Mouse (Mus musculus): ENCODE data around the gene Tsc2. TPM values are rescaled to one million over a fixed set of nuclear protein-coding genes. Genes with fewer than 3 reads are reported as not detected.

The Tsc2 gene
- polyA plus RNA-seq, 1 experiment from 2014 or later, result 57.6 TPM

DNA sequence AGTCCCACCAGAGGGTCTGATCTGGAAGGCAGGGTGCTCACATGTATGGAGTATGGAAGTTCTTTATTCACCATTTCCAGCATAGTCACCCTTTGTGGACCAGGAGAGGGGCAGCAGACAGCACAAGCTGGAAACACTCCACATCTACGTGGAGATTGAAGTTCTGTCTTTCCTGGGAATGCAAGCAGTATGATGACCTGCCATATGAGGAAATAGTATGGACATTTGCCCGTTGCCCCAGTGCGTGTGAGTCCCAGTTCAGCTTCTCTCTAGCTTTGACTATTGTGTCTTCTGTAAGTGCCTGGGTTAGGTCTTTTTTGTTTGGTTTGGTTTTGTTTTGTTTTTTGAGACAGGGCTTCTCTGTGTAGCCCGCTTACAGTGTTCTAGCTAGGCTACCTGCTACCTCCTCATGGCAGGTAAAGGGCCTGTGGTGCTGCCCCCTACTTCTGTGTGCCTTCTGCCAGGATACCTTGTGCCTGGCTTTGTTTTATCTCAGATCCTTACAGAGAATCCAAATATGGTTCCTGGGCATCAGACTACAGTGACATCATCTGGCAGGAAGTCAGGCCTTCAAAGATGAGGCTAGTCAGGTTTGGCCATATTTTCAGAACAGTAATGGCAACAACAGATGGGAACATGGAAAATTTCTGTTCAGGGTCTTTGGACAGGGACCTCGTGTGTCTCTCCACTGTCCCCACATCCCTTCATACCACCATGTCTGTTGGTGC is 72.0 kb downstream of the Tsc2 start:
- Histone ChIP-seq H3K4me1 (ENCODE audit: control insufficient read depth, insufficient read depth, low read length) (peaks cover 17% of the 10 kb centered on the region), H3K36me3 (ENCODE audit: control insufficient read depth, insufficient read depth, low read length) (no peaks in the 10 kb centered on the region; the same call in 1 of the 2 replicates), H3K27ac (ENCODE audit: low read depth, low read length) (no peak overlapping the region), H3K4me2 (no peak overlapping the region), H3K4me3 (ENCODE audit: low read depth, low read length) (no peak overlapping the region), H3K9me3 (ENCODE audit: control insufficient read depth, low read length) (no peaks in the 10 kb centered on the region), H3K27me3 (ENCODE audit: control insufficient read depth, insufficient read depth, low read length) (no peaks in the 10 kb centered on the region), H3K9ac (ENCODE audit: low read length) (no peak overlapping the region)
- DNase-seq (ENCODE audit: low spot score, missing footprints) (no peak), ATAC-seq (ENCODE audit: low FRiP score) (no peak)
- WGBS, result 95% methylated on average over 5 of the region's 5 CpGs

DNA sequence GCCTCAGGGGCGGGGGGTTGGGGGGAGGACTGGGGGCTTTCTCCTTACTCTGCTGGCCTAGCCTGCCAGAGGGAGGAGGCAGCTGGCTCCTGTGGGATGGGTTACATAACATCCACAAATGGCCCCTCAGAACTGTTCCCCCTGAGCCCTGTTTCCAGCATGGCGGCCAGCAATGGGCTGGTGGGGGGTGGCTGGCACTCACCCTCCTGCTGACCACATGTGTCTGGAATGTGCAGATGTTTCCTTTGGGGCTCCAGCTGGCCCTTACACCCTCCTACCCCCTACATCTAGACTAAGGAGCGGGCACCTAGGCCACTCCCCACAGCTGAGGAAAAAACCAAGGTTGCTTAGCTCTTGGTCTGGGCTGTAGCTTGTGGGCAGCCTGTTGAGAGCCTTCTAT is 73.3 kb downstream of the Tsc2 start:
- Histone ChIP-seq H3K27ac (ENCODE audit: low read depth, low read length) (peak overlapping the region; percentile 84), H3K4me2 (peak overlapping the region; percentile 15; the same call in 1 of the 2 replicates), H3K4me3 (ENCODE audit: low read depth, low read length) (no peak overlapping the region), H3K4me1 (ENCODE audit: control insufficient read depth, insufficient read depth, low read length) (peaks cover 17% of the 10 kb centered on the region), H3K27me3 (ENCODE audit: control insufficient read depth, insufficient read depth, low read length) (no peaks in the 10 kb centered on the region), H3K9me3 (ENCODE audit: control insufficient read depth, low read length) (no peaks in the 10 kb centered on the region), H3K36me3 (ENCODE audit: control insufficient read depth, insufficient read depth, low read length) (no peaks in the 10 kb centered on the region; the same call in 1 of the 2 replicates), H3K9ac (ENCODE audit: low read length) (peak overlapping the region; percentile 34; the same call in 1 of the 2 replicates)
- ATAC-seq (ENCODE audit: low FRiP score) (peak; percentile 48; the same call in 1 of the 2 replicates), DNase-seq (ENCODE audit: low spot score, missing footprints) (peak; percentile 84)
- 63% methylated on average over 3 of the region's 3 CpGs for WGBS

DNA sequence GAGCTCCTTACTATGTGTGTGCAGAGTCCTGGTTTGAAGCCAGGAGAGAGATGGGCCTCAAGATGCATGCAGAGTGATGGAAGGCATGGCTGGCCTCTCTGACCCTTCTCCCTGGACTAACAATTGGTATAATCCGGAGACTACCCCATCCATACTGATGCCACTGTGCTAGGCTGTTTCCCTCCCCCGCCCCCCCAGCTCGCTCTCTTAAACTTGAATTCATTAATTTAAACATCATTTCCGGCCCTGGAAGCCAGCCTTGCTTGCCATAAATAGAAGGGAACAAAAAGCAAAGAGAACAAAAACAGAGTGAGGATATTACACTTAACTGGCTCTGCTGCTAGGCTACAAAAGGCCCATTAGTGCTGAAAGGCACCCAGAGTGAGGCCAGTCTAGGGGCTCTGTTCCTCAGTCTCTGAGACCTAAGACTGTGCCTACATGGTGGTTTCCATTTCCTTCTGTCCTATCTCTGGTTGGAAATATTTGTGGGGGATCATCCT is 73.8 kb downstream of the Tsc2 start:
- Histone ChIP-seq H3K27me3 (ENCODE audit: control insufficient read depth, insufficient read depth, low read length) (no peaks in the 10 kb centered on the region), H3K4me1 (ENCODE audit: control insufficient read depth, insufficient read depth, low read length) (peaks cover 17% of the 10 kb centered on the region), H3K4me3 (ENCODE audit: low read depth, low read length) (no peak overlapping the region), H3K9ac (ENCODE audit: low read length) (peak overlapping the region; percentile 34; the same call in 1 of the 2 replicates), H3K9me3 (ENCODE audit: control insufficient read depth, low read length) (no peaks in the 10 kb centered on the region), H3K36me3 (ENCODE audit: control insufficient read depth, insufficient read depth, low read length) (no peaks in the 10 kb centered on the region; the same call in 1 of the 2 replicates), H3K27ac (ENCODE audit: low read depth, low read length) (peak overlapping the region; percentile 84), H3K4me2 (peak overlapping the region; percentile 15; the same call in 1 of the 2 replicates)
- peak; percentile 79 for ATAC-seq (ENCODE audit: low FRiP score)
- DNase-seq (ENCODE audit: low spot score, missing footprints), result peak; percentile 84
- 35% methylated on average over 4 of the region's 4 CpGs for WGBS

DNA sequence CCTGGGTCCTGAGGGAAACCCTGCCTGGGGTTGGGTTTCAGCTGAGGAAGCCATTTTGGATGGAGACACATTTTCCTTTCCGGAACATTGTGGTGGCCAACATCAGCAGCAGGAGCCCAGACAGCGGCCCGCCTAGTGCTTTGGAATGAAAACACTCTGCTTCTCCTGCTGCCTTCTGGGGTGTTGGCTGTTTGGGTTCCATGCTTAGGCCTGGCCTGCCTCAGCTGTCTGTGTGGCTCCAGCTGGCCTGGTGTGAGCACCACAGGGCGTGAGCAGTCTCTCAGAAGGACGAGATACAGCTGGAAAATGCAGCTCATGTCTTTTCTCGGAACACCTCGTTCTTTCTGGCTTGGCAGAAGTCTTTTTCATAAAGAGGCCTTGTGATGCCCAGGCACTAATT is 75.3 kb downstream of the Tsc2 start:
- H3K9ac ChIP-seq (ENCODE audit: low read length), result no peak overlapping the region
- H3K9me3 ChIP-seq (ENCODE audit: control insufficient read depth, low read length), result no peaks in the 10 kb centered on the region
- H3K36me3 ChIP-seq (ENCODE audit: control insufficient read depth, insufficient read depth, low read length), result no peaks in the 10 kb centered on the region; the same call in 1 of the 2 replicates
- H3K4me3 ChIP-seq (ENCODE audit: low read depth, low read length), result no peak overlapping the region
- H3K27ac ChIP-seq (ENCODE audit: low read depth, low read length), result no peak overlapping the region
- H3K27me3 ChIP-seq (ENCODE audit: control insufficient read depth, insufficient read depth, low read length), result no peaks in the 10 kb centered on the region
- ATAC-seq (ENCODE audit: low FRiP score) (no peak), DNase-seq (ENCODE audit: low spot score, missing footprints) (no peak)
- H3K4me1 ChIP-seq (ENCODE audit: control insufficient read depth, insufficient read depth, low read length), result peaks cover 17% of the 10 kb centered on the region
- WGBS, result 93% methylated on average over 7 of the region's 7 CpGs
- H3K4me2 ChIP-seq, result no peak overlapping the region

DNA sequence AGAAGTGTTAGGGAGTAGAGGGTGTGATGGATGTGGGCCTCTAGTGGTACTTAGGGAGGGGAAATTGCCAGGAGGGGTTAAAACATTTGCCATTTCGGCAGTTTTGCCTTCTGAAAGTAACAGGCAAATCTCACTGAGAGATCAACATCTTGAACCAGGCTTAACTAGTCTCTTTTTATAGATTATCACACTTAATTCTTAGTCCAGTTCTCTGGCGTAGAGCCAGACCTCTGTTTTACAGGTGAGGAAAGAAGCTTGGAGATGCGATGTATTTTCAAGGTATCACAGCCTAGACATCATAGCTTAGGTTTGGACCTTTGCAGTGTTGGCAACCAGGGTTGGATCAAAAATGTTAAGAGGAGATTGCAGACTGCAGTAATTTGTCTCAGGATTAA is 81.4 kb downstream of the Tsc2 start:
- H3K4me2 ChIP-seq, result peak overlapping the region; percentile 75
- peak overlapping the region; percentile 69 for H3K4me3 ChIP-seq (ENCODE audit: low read depth, low read length)
- H3K27ac ChIP-seq (ENCODE audit: low read depth, low read length), result peak overlapping the region; percentile 94
- peaks cover 14% of the 10 kb centered on the region for H3K27me3 ChIP-seq (ENCODE audit: control insufficient read depth, insufficient read depth, low read length)
- no peaks in the 10 kb centered on the region for H3K9me3 ChIP-seq (ENCODE audit: control insufficient read depth, low read length)
- peaks cover 12% of the 10 kb centered on the region for H3K4me1 ChIP-seq (ENCODE audit: control insufficient read depth, insufficient read depth, low read length)
- ATAC-seq (ENCODE audit: low FRiP score) (no peak), DNase-seq (ENCODE audit: low spot score, missing footprints) (no peak)
- 57% methylated on average over 3 of the region's 3 CpGs for WGBS
- no peaks in the 10 kb centered on the region for H3K36me3 ChIP-seq (ENCODE audit: control insufficient read depth, insufficient read depth, low read length)
- H3K9ac ChIP-seq (ENCODE audit: low read length), result peak overlapping the region; percentile 82

DNA sequence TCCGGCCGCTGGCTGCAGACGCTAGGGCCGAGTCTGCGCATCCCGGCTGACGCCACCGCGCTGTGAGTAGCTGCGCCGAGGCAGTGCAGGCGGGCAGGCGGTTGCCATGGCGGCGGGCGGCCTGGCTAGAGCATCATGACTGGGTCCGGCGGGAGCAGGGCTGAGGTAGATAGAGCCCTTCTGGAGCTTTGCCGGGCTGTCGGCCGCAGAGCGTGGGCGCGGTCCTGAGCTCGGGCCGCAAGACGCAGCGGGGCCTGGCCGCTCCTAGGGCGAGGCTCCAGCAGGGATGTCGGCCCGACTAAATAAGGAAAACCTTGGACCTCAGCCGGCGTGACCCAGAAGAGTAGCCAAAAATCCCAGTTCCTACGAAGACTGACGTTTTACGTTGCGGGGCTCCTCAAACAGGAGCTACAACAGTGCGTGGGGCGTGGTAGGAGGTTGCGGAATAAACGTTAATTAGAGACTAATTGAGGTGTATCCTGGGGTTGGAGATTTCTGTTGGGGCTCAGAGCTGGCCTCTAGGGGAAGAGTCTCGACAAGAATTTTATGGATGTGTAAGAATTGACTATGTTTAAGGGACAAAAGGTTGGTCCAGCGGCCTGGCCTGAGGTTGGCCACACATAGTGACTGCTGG is 81.9 kb downstream of the Tsc2 start:
- Histone ChIP-seq H3K9ac (ENCODE audit: low read length) (peak overlapping the region; percentile 82), H3K27ac (ENCODE audit: low read depth, low read length) (peak overlapping the region; percentile 94), H3K4me3 (ENCODE audit: low read depth, low read length) (peak overlapping the region; percentile 69), H3K9me3 (ENCODE audit: control insufficient read depth, low read length) (no peaks in the 10 kb centered on the region), H3K36me3 (ENCODE audit: control insufficient read depth, insufficient read depth, low read length) (no peaks in the 10 kb centered on the region), H3K4me2 (peak overlapping the region; percentile 75), H3K4me1 (ENCODE audit: control insufficient read depth, insufficient read depth, low read length) (peaks cover 12% of the 10 kb centered on the region), H3K27me3 (ENCODE audit: control insufficient read depth, insufficient read depth, low read length) (peaks cover 14% of the 10 kb centered on the region)
- DNase-seq (ENCODE audit: low spot score, missing footprints), result peak; percentile 96
- under 1% methylated on average over 44 of the region's 44 CpGs for WGBS
- peak; percentile 88 for ATAC-seq (ENCODE audit: low FRiP score)

DNA sequence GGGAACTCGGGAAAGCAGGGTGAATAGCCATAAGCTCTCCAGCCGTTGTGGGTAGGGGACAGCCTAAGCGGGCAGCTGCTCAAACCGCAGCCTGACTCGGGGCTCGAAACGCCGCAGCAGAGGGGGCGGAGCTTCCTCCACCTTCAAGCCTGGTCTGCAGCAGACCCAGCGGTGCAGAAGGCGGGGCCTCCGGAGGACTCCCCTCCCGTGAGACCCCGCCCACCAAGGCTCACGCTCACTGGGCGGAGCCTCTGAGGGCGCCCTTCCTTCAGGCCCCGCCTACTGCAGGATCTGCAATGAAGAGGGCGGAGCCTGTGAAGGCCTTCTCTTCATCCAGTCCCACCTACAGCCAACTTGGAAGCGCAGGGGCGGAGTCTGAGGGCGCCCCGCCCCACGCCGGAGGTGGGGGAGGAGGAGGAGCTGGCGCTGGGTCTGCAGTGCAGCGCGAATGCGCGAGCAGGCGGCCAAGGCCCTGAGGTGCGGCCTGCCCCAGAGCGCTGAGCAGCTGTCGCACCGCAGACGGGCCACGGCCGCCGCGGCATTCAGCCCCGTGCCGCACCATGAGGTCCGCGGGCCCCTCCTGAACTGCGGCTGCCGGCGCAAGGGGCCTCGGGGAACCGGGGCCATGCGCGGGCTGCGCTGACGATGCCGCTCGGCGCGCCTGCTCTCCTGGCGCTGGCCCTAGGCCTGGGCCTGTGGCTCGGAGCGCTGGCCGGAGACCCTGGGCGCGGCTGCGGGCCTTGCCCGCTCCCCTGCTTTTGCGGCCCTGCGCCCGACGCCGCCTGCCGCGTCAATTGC is 82.6 kb downstream of the Tsc2 start, which contains the start of gene Pkd1:
Gene Pkd1 (plus strand): TSS at position 217 of the 798 bp plus-strand sequence.
- WGBS, result under 1% methylated on average over 62 of the region's 72 CpGs
- Histone ChIP-seq H3K4me2 (peak within 1 kb of the TSS; percentile 75), H3K27me3 (ENCODE audit: control insufficient read depth, insufficient read depth, low read length) (peaks cover 14% of the 10 kb centered on the region), H3K36me3 (ENCODE audit: control insufficient read depth, insufficient read depth, low read length) (no peaks in the 10 kb centered on the region), H3K4me1 (ENCODE audit: control insufficient read depth, insufficient read depth, low read length) (peaks cover 12% of the 10 kb centered on the region), H3K4me3 (ENCODE audit: low read depth, low read length) (peak within 1 kb of the TSS; percentile 69), H3K27ac (ENCODE audit: low read depth, low read length) (peak within 1 kb of the TSS; percentile 94), H3K9ac (ENCODE audit: low read length) (peak within 1 kb of the TSS; percentile 82), H3K9me3 (ENCODE audit: control insufficient read depth, low read length) (no peaks in the 10 kb centered on the region)
- peak; percentile 95 for ATAC-seq (ENCODE audit: low FRiP score)
- DNase-seq (ENCODE audit: low spot score, missing footprints), result peak; percentile 100

DNA sequence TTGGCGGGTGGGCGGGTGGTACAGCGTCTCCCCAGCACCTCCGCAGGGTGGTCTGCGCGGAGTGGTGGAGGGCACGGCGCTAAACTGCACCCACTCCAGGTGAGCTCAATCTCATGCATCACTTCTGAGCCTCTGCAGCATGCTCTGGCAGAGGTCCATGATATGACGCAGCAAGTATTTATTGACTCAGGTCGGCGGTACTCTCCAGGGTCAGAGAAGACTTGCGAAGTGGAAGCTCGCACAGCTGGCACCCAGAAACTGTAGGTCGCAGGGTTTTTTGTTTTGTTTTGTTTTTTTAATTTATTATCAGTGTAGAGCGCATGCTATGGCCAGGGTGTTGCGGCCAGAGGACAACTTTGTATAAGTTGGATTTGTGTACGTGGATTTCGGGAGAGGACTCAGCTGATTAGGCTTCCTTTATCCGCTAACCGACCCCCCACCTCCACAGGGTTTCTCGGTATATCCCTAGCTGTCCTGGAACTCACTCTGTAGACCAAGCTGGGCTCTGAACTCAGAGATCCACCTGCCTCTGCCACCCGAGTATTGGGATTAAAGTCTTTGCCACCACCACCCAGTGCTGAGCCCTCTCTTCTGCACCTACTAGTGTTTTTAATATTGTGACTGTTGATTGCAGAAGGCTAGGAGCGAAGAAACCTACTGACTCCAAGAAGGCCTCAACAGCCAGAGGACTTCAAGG is 83.4 kb downstream of the Tsc2 start:
- peaks cover 14% of the 10 kb centered on the region for H3K27me3 ChIP-seq (ENCODE audit: control insufficient read depth, insufficient read depth, low read length)
- H3K36me3 ChIP-seq (ENCODE audit: control insufficient read depth, insufficient read depth, low read length), result no peaks in the 10 kb centered on the region
- H3K9ac ChIP-seq (ENCODE audit: low read length), result peak overlapping the region; percentile 21; the same call in 1 of the 2 replicates
- H3K4me3 ChIP-seq (ENCODE audit: low read depth, low read length), result peak overlapping the region; percentile 69
- ATAC-seq (ENCODE audit: low FRiP score), result peak; percentile 0; the same call in 1 of the 2 replicates
- no peak overlapping the region for H3K27ac ChIP-seq (ENCODE audit: low read depth, low read length)
- H3K4me1 ChIP-seq (ENCODE audit: control insufficient read depth, insufficient read depth, low read length), result peaks cover 12% of the 10 kb centered on the region
- peak overlapping the region; percentile 48 for H3K4me2 ChIP-seq
- peak; percentile 85 for DNase-seq (ENCODE audit: low spot score, missing footprints)
- H3K9me3 ChIP-seq (ENCODE audit: control insufficient read depth, low read length), result no peaks in the 10 kb centered on the region
- WGBS, result 6% methylated on average over 23 of the region's 23 CpGs
